Mouse (Mus musculus): ENCODE measurements at regions not wholly inside any gene's neighbourhood (a gene's known extent, or its start where the extent isn't known, plus 50 kb on each side); places are given as distances from the start of the nearest gene placed in this dataset.
A peak's percentile ranks its signal among the peaks of the same experiment; 100 is the strongest.
"Not testable (repeated sequence)": the region's sequence is repeated elsewhere in the genome, so short reads cannot be mapped to it uniquely, and the experiment has no call there.

- peak; percentile 3 for DNase-seq (ENCODE audit: low spot score)
These were observed 227.4 kb downstream of the 4931408C20Rik start for GRCm38 (mm10) chr1:26459892-26460291.

- DNase-seq (ENCODE audit: low spot score), result no peak
These were observed 260.9 kb downstream of the 4931408C20Rik start for GRCm38 (mm10) chr1:26426383-26426782.

- DNase-seq (ENCODE audit: low spot score), result peak; percentile 15
These were observed 299.0 kb downstream of the 4931408C20Rik start for GRCm38 (mm10) chr1:26387938-26388897.

GRCm38 (mm10) chr1:26340543-26340942, 346.7 kb downstream of the 4931408C20Rik start:
- no peak for DNase-seq (ENCODE audit: low spot score)

- DNase-seq (ENCODE audit: low spot score), result not testable (repeated sequence)
These were observed 347.4 kb downstream of the 4931408C20Rik start for GRCm38 (mm10) chr1:26339876-26340275.

- DNase-seq (ENCODE audit: low spot score), result no peak
These were observed 397.7 kb downstream of the 4931408C20Rik start for GRCm38 (mm10) chr1:26289582-26289981.

GRCm38 (mm10) chr1:26282885-26283613, 404.2 kb downstream of the 4931408C20Rik start:
- no peak for DNase-seq (ENCODE audit: low spot score)

GRCm38 (mm10) chr1:26276606-26277005, 410.7 kb downstream of the 4931408C20Rik start:
- no peak for DNase-seq (ENCODE audit: low spot score)

- no peak for DNase-seq (ENCODE audit: low spot score)
These were observed 413.8 kb upstream of the Adgrb3 start for GRCm38 (mm10) chr1:26243351-26243750.

- no peak for DNase-seq (ENCODE audit: low spot score)
These were observed 400.0 kb upstream of the Adgrb3 start for GRCm38 (mm10) chr1:26229291-26230053.

GRCm38 (mm10) chr1:26204443-26204842, 374.9 kb upstream of the Adgrb3 start:
- no peak for DNase-seq (ENCODE audit: low spot score)

Measured in retina, embryonic 14.5 days (tissue).